Mouse (Mus musculus) forebrain, embryonic 16.5 days (tissue): ENCODE data around the gene Capn1. TPM values are rescaled to one million over a fixed set of nuclear protein-coding genes. Genes with fewer than 3 reads are reported as not detected.

Experiments
- ATAC-seq: fragments of 200-750 bp; cut with Nextera tagmentation; 2 replicates; pipeline ENCODE4 v1.8.0; 2017; ENCODE audit warnings: mild to moderate bottlenecking, moderate library complexity
- H3K27ac ChIP-seq: fragments of 300-500 bp; sonication (generic); 2 replicates; pipeline ENCODE4 v1.5.1; 2014; ENCODE audit warnings: low read length, control low read depth
- H3K27me3 ChIP-seq: fragments of 300-500 bp; sonication (generic); replicated peaks from 2 replicates; pipeline ENCODE4 v1.6.1; 2014; ENCODE audit warnings: low read length; ENCODE audit not compliant: control insufficient read depth, insufficient read depth
- H3K36me3 ChIP-seq: fragments of 300-500 bp; sonication (generic); 2 replicates; pipeline ENCODE4 v1.6.1; 2014; ENCODE audit not compliant: control insufficient read depth, insufficient read depth
- H3K4me1 ChIP-seq: fragments of 300-500 bp; sonication (generic); replicated peaks from 2 replicates; pipeline ENCODE4 v1.6.1; 2014; ENCODE audit warnings: low read length; ENCODE audit not compliant: control insufficient read depth, insufficient read depth
- H3K4me2 ChIP-seq: fragments of 300-500 bp; sonication (generic); 2 replicates; pipeline ENCODE4 v1.6.1; 2014; ENCODE audit warnings: mild to moderate bottlenecking, low read length, control low read depth
- H3K4me3 ChIP-seq: fragments of 300-500 bp; sonication (generic); replicated peaks from 2 replicates; pipeline ENCODE4 v1.5.1; 2014; ENCODE audit warnings: mild to moderate bottlenecking, low read length, control low read depth
- H3K9ac ChIP-seq: fragments of 300-500 bp; sonication (generic); replicated peaks from 2 replicates; pipeline ENCODE4 v1.6.1; 2014; ENCODE audit warnings: low read depth, low read length, control low read depth
- H3K9me3 ChIP-seq: fragments of 300-500 bp; sonication (generic); 2 replicates; pipeline ENCODE4 v1.6.1; 2016; ENCODE audit warnings: low read length; ENCODE audit not compliant: control insufficient read depth
- WGBS: fragments of 180-500 bp; shearing (Covaris S2); extraction: QIAGEN DNeasy Blood & Tissue Kit; methylation state at CpG from one replicate; pipeline ENCODE4 v1.1.7; 2014; 5-methylcytosine and 5-hydroxymethylcytosine counted together
- polyA plus RNA-seq: library from polyadenylated mRNA; unstranded; fragments of >200 nt; fragmentation: Nextera tagmentation; extraction: Ambion mirVana; gene quantifications from 2 replicates; pipeline ENCODE4 v1.2.1, GENCODE M21; 2015

The Capn1 gene
- polyA plus RNA-seq, 1 experiment from 2014 or later: 1.3 TPM

GRCm38 (mm10) chr19:5988027-5988814 is 27.5 kb downstream of the Capn1 start:
- no peak overlapping the region; the same call in 1 of the 2 replicates for H3K9ac ChIP-seq
- H3K36me3 ChIP-seq: no peaks in the 10 kb centered on the region
- no peak overlapping the region for H3K4me3 ChIP-seq
- H3K9me3 ChIP-seq: no peaks in the 10 kb centered on the region
- H3K4me1 ChIP-seq: peaks cover 8% of the 10 kb centered on the region
- ATAC-seq: no peak
- no peak overlapping the region for H3K4me2 ChIP-seq
- no peak overlapping the region for H3K27ac ChIP-seq
- WGBS: 68% methylated on average over 5 of the region's 5 CpGs
- H3K27me3 ChIP-seq: no peaks in the 10 kb centered on the region

DNA sequence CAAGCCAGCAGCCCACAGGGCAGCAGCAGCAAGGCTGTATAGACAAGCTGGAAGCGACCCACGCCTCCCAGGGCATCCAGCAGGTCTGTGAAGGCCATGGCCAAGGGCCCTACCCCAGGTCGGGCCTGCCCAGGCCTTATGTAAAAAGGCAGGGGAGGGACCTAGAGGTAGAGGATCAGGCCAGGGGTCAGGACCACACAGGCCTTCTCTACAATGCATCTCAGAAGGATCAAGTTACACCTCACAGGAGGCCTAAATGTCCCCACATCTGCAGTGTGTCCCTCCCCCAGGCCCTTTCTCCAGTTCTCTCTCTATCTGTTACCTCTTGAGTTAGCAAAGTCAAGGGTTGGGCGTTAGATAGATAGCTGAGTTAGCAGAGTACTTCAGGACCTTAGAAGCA is 29.7 kb downstream of the Capn1 start, which contains the start of gene Slc22a20:
Slc22a20 (minus strand) TSS at position 101 of the 400 bp plus-strand sequence.
- H3K27ac ChIP-seq: no peak within 1 kb of the TSS
- H3K4me3 ChIP-seq: no peak within 1 kb of the TSS
- no peak within 1 kb of the TSS for H3K4me2 ChIP-seq
- H3K4me1 ChIP-seq: peaks cover 8% of the 10 kb centered on the region
- H3K27me3 ChIP-seq: no peaks in the 10 kb centered on the region
- no peaks in the 10 kb centered on the region for H3K36me3 ChIP-seq
- H3K9me3 ChIP-seq: no peaks in the 10 kb centered on the region
- no peak for ATAC-seq
- H3K9ac ChIP-seq: no peak within 1 kb of the TSS
- 55% methylated on average over 4 of the region's 4 CpGs for WGBS

GRCm38 (mm10) chr19:5980477-5980876 is 35.2 kb downstream of the Capn1 start:
- 89% methylated on average over 9 of the region's 9 CpGs for WGBS

DNA sequence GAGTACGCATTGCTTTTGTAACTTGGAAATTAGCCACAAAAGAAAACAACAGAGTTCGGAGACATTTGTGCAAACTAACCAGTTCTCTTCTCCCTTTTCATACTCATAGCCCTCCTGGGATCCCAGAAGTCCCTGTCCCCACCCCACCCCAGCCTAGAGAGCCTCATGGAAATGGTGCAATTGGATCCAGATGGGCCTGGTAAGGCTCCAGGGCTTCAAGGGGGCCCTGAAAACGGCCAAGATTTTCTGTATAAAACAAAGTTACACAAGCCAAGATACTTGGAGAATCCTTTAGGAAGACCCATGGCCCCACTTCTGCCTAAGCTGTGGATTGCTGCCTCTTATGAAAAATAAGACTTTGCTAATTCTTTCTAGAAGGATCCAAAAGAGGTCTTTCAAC is 38.0 kb downstream of the Capn1 start:
- ATAC-seq: no peak
- 60% methylated on average over 3 of the region's 3 CpGs for WGBS
- H3K4me2 ChIP-seq: no peak overlapping the region
- no peaks in the 10 kb centered on the region for H3K9me3 ChIP-seq
- H3K4me3 ChIP-seq: no peak overlapping the region
- no peaks in the 10 kb centered on the region for H3K36me3 ChIP-seq
- peaks cover 2% of the 10 kb centered on the region; the same call in 1 of the 2 replicates for H3K4me1 ChIP-seq
- no peak overlapping the region for H3K27ac ChIP-seq
- no peak overlapping the region for H3K9ac ChIP-seq
- no peaks in the 10 kb centered on the region for H3K27me3 ChIP-seq

More at GRCm38 (mm10) chr19:5980477-5980876, 35.2 kb downstream of the Capn1 start:
- Histone ChIP-seq H3K27ac (no peak overlapping the region), H3K4me2 (no peak overlapping the region), H3K36me3 (no peaks in the 10 kb centered on the region), H3K4me1 (peaks cover 2% of the 10 kb centered on the region; the same call in 1 of the 2 replicates), H3K4me3 (no peak overlapping the region), H3K27me3 (no peaks in the 10 kb centered on the region), H3K9me3 (no peaks in the 10 kb centered on the region), H3K9ac (no peak overlapping the region)
- no peak for ATAC-seq

DNA sequence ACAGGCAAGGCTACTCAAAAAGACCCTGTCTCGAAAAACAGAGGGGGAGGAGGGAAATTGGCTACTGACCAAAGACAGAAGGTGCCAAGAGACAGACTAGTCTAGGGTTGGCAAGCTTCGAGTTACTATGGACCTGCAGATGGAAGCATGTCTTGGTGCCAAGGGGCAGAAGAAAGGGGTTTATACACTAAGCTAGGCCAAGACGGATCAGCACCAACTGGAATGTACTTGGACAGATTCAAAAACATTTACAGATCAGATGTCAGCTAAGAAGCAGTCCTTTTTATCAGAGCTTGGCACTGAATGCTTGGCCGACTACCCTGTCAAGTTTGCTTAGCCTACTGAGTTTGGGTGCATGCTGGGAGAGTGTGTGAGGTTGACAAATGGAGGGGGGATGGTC is 40.0 kb downstream of the Capn1 start:
- H3K4me1 ChIP-seq: peaks cover 2% of the 10 kb centered on the region; the same call in 1 of the 2 replicates
- H3K9ac ChIP-seq: no peak overlapping the region
- H3K4me3 ChIP-seq: no peak overlapping the region
- H3K4me2 ChIP-seq: no peak overlapping the region
- 41% methylated on average over 4 of the region's 4 CpGs for WGBS
- H3K27ac ChIP-seq: no peak overlapping the region
- no peaks in the 10 kb centered on the region for H3K9me3 ChIP-seq
- H3K36me3 ChIP-seq: no peaks in the 10 kb centered on the region
- peak; percentile 97 for ATAC-seq
- no peaks in the 10 kb centered on the region for H3K27me3 ChIP-seq

GRCm38 (mm10) chr19:5975112-5975511 is 40.6 kb downstream of the Capn1 start:
- Histone ChIP-seq H3K4me2 (no peak overlapping the region), H3K27me3 (no peaks in the 10 kb centered on the region), H3K27ac (peak overlapping the region; percentile 17; the same call in 1 of the 2 replicates), H3K4me3 (no peak overlapping the region), H3K9me3 (no peaks in the 10 kb centered on the region), H3K4me1 (peaks cover 2% of the 10 kb centered on the region; the same call in 1 of the 2 replicates), H3K9ac (no peak overlapping the region), H3K36me3 (no peaks in the 10 kb centered on the region)
- peak; percentile 80 for ATAC-seq
- 41% methylated on average over 4 of the region's 4 CpGs for WGBS

DNA sequence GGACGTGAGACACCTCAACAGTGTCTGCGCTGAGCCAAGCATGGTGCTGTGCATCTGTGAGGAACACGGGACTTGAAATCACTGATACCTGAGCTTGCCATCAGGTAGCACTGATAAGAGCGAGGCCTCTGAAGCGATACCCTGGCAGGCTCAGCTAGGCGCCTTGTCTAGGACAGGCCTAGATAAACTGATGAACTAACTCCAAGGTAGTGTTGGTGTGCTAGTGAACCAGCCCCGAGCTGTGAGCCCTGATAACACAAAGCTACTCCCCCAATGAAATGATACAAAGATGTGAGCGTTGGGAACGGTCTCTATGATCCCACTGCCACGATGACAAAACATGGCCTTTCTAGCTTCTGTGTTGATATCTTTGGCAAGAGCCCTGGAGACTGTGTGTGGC is 48.0 kb downstream of the Capn1 start:
- no peak overlapping the region for H3K4me3 ChIP-seq
- no peak for ATAC-seq
- no peaks in the 10 kb centered on the region for H3K9me3 ChIP-seq
- H3K27ac ChIP-seq: no peak overlapping the region
- peaks cover 18% of the 10 kb centered on the region for H3K4me1 ChIP-seq
- 88% methylated on average over 10 of the region's 10 CpGs for WGBS
- H3K4me2 ChIP-seq: no peak overlapping the region
- H3K9ac ChIP-seq: no peak overlapping the region
- H3K27me3 ChIP-seq: no peaks in the 10 kb centered on the region
- H3K36me3 ChIP-seq: no peaks in the 10 kb centered on the region

DNA sequence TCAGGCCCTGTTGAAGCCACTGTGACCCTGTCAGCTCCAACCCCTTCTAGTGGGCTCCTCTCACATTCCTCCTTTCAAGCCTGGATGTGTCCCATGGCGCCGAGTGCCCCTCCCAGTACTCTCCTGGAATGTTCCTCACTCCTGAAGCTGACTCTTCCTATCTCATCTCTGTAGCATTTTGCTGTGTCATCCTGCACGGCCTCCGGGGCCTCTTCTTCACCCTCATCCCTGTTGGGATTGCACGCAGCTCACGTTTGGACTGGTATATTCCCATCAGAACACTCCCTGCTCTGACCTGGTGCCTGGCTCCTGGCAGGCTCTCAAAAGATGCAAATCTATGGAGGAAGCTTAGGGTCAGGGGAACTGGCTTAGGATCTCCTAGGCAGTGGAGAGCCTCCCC is 48.9 kb downstream of the Capn1 start:
- no peak overlapping the region for H3K4me3 ChIP-seq
- no peak overlapping the region for H3K9ac ChIP-seq
- H3K4me1 ChIP-seq: peaks cover 22% of the 10 kb centered on the region
- no peak overlapping the region for H3K27ac ChIP-seq
- 76% methylated on average over 6 of the region's 6 CpGs for WGBS
- no peak for ATAC-seq
- H3K36me3 ChIP-seq: no peaks in the 10 kb centered on the region
- no peaks in the 10 kb centered on the region for H3K27me3 ChIP-seq
- H3K9me3 ChIP-seq: no peaks in the 10 kb centered on the region
- H3K4me2 ChIP-seq: no peak overlapping the region

GRCm38 (mm10) chr19:5965910-5966309 is 49.8 kb downstream of the Capn1 start:
- Histone ChIP-seq H3K27me3 (no peaks in the 10 kb centered on the region), H3K4me1 (peaks cover 22% of the 10 kb centered on the region), H3K4me3 (no peak overlapping the region), H3K9ac (no peak overlapping the region), H3K9me3 (no peaks in the 10 kb centered on the region), H3K27ac (no peak overlapping the region), H3K36me3 (no peaks in the 10 kb centered on the region), H3K4me2 (no peak overlapping the region)
- 93% methylated on average over 2 of the region's 2 CpGs for WGBS
- ATAC-seq: no peak
